Mouse (Mus musculus) mouse trophoblast stem cell (cell line): ENCODE results near the gene Rnaseh2c.

ENCODE experiments used
- in situ Hi-C, 2 experiments: fragments of 300-500 bp; cut with MseI, MboI; formaldehyde crosslinking; loops; 2 replicates in 1 of 2; 3 replicates in 1 of 2; pipeline ENCODE4 v1.15.1; 2025

The Rnaseh2c gene

GRCm38 (mm10) chr19:5601752-5602541, at the start of gene Rnaseh2c:
Gene Rnaseh2c (plus strand): TSS chr19:5601873.
- in situ Hi-C loops = no loop called here

DNA sequence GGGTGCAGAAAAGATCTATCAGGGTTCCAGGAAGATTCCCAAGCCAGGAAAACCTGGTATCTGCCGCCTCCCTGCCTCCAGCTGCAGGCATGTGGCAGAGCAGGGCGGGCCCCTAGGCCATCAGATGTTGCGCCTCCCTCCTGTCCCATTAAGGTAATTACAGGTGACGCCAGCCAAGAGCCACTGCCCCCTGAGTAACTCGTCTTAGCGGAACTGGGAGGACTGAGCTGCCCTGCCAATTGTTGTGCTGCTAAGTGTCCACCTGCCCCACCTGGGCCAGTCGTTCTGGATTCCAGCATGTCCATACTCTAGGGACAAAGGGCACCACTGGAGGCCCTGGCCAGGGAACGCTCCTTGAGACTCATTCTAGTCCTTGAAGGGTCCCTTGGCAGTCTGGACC, 47.9 kb upstream of the Rnaseh2c start:
- in situ Hi-C loops = no loop called here

GRCm38 (mm10) chr19:5554212-5554611, 47.5 kb upstream of the Rnaseh2c start:
- in situ Hi-C loops = no loop called here

DNA sequence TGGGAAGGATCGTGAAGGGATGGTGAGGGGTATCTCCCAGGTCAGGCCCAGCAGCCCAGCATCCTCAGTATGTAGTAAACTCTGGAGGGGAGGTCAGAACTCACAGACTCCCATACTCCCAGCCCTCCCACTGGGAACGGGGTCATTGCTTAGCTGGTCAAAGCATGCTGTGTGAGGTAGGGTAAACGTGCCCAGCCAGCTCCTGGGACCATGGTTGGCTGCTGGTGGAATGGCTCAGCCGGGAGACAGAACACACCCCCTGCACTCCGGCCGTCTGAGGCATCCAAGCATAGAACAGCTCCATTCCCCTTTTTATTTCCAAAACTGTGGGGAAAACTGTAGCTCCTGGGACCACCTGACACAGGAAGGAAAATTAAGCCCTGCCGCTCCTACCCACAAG, 43.5 kb upstream of the Rnaseh2c start:
- in situ Hi-C loops = no loop called here

DNA sequence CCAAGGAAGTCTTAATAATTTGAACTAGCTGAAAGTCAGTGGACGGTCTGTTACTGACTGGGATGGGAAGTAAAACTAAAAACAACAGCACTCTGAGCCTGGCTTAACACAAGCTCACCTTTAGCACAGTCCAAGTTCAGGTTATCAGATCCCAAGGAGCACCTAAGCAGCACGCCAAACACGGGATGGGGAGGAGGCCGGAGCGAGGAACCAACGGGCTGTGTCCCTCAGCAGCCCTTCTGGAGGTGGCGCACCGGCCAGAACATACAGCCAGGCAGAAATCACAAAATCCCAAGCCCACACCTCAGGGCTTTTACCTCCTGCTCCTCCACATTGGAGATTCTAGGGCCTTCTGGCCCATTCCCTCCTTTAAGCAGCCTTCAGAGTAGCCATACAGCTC, 42.9 kb upstream of the Rnaseh2c start:
- in situ Hi-C loops = no loop called here

DNA sequence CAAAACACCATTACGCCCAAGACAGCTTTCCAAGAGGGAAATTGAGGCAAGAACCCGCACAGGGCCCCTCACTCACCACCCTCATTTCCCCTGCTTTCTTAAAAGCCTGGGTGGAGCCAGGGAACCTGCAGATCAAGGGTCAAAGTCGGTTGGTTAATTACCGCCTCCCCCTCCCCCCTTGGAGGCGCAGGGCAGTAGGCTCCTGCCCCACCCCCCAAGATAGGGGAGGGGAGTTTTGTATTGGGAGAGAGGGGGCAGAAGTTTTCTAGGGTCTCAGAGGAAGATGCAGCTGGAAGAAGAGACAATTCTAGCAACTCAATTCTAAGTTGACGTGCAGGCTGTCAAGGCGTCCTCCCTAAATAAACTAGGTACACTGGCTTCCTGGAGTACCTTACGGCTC, 42.4 kb upstream of the Rnaseh2c start:
- in situ Hi-C loops = no loop called here

- in situ Hi-C loops = no loop called here
These were observed 41.8 kb upstream of the Rnaseh2c start for GRCm38 (mm10) chr19:5559631-5560456.

DNA sequence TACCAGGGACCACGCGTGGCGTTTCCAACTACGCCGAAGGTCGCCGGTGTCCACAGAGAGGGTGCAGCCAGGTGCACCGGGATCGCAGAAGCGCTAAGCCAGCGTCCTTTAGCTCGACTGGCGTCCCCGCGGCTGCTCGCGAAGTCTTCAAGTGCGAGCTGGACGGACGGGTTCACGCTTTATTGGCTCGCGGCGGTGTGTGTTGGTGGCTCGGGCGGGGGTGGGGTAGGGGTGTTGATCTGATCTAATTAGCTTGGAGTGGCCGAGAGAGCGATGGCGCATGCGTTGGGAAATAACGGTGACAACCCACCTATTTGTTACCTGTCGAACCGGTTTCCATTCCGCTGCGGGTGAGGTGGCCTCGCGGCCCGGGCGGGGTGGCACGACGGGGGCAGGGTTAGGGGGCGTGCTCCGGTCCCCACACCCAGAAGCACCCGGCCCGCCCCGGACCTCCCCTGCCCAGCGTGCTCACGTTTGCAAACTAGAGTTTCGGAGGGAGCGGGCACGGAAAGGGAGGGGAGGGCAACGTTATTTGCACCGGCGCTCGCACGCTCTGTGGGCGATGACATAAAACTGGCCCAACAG, 41.1 kb upstream of the Rnaseh2c start, which contains the start of gene Ovol1:
Gene Ovol1 (minus strand): TSS at position 190 of the 585 bp plus-strand sequence.
- in situ Hi-C loops = no loop called here

GRCm38 (mm10) chr19:5561252-5561790, 40.4 kb upstream of the Rnaseh2c start:
- in situ Hi-C loops = no loop called here

DNA sequence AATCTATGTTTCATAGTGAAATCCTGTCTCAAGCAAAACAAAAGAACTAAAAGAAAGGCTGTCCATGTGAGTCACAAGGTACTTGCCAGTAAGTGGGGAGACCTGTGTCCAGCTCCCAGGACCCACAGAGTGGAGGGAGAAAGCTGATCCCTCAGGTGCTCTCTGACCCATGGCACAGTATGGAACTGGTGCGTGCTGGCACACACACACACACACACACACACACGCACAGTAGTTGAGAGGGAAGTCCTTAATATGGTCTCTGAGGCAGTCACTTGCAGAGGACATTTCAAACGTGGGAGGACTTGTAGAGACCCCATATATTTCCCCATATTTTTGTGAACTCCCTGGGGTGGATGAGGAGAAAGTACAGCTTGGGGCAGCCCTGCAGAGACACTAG, 39.8 kb upstream of the Rnaseh2c start:
- in situ Hi-C loops = no loop called here

- in situ Hi-C loops = no loop called here
These were observed 38.9 kb upstream of the Rnaseh2c start for GRCm38 (mm10) chr19:5562776-5563175.

DNA sequence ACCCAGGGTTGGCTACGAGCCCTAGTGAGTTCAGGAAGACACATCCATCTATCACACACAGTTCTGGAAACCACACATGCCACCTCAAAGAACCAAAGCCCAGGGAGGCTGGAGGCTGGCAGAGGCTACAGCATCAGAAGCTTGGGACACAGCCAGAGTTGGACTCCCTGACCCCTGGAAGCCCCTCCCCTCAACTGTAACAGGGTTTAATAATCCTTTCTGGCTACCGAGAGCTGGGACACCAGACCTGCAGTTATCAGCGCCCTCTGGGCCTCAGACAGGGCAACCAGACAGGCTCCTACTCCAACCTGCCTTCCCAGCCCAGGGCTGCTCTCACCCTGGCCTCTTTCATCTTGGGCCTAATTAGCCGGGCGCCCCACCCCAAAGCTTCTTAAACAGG, 35.4 kb upstream of the Rnaseh2c start:
- in situ Hi-C loops = loop anchor here (5.0 kb wide), 2 partner anchors 34 to 39 kb away; no protein-coding TSS in a partner anchor

DNA sequence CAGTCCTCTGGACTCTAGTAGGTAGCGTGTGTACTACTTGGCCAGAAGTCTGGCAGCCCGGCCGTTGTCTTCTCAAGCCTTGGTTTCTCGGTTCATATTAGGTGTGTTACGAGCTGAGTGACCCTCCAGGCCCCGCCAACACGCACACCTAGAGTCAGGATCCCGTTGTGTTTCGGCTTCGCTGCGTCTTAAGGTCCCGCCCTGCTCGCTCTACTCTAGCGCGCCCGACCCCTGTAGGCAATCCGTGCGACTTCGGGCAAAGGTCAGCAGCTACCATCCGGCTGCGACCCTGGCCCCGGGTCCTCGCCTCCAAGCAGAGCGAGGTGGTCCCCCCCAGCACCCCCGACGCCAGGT, 34.5 kb upstream of the Rnaseh2c start:
- in situ Hi-C loops = loop anchor here (5.0 kb wide), 2 partner anchors 35 to 40 kb away; no protein-coding TSS in a partner anchor

DNA sequence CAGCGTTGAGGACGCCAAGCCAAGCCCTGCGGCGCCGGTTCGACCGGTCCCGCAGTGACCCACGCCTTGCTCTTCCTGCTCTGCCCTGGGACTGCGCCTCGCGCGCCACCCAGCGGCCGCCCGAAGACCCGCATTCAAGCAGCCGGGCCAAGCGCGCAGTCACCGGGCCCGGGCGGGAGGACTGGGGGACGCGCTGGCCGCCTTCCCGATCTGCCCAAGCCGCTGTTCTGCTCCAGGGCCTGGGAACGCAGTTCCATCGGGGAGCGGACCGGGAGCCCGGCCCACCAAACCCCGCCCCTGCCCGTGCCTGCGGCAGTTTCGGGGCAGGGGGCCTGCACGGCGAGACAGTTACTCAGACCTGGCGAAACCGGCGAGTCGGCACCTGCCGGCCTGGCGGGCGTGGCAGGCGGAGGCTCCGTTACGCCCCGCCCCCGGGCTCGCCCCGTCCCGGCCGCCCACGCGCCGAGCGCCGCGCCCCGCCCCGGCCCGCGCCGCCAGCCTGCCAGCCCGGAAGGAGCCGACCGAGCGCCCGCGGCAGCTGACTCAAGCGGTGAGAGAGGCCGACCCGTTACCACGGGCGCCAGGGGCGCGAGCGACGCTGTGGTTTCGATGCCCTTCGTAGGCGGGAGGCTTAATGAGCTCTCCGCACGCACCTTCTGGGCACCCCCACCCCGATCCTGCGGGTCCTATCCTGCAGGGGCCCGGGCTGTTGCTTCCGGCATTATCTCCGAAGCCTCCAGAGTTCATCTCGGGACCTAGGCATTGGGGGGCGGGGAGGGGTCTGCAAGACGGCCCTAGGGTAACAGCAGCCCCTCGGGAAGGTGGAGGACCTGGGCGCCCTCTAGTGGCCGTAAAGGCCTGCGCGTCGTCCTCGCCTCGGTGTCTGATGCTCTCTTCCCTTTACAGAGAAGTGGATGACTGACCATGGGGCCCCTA, 33.9 kb upstream of the Rnaseh2c start, which contains the start of gene Ap5b1:
Gene Ap5b1 (plus strand): TSS at position 492 of the 936 bp plus-strand sequence.
- in situ Hi-C loops = loop anchor here (5.0 kb wide), 2 partner anchors 36 to 41 kb away; no protein-coding TSS in a partner anchor

DNA sequence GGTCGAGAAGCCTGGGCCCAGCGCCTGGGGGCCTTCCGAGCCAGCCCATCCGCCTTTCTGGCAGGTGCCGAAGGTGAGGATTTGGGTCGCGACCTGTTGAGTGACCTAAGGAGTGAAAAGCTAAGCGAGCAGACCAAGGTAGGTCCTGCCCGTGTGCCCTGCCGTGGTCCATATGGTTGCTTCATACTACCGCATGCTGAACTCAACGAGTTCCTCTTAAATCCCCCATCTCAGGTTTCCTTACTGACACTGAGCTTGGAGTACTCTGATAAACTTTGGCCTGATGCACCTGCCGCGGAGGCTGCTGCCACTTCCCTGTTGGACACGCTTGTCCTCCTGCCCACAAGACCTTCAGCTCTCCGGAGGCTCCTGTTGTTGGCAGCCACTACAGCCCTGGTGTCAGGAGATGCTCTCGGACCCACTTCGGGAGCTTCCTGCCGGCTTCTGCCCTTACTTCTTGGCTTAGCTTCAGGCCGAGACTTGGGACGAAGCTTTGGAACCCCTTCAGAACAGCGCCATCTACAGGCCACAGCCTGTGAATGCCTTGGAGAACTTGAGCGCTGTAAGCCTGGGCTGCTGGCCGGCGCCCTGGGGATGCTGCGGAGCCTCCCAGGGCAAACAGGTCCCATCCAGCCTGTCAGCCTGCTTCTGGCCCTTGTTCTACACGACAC, 33.1 kb upstream of the Rnaseh2c start:
- in situ Hi-C loops = loop anchor here (5.0 kb wide), 2 partner anchors 36 to 41 kb away; no protein-coding TSS in a partner anchor

GRCm38 (mm10) chr19:5569521-5569920, 32.2 kb upstream of the Rnaseh2c start:
- in situ Hi-C loops = loop anchor here (5.0 kb wide), 2 partner anchors 37 to 42 kb away; no protein-coding TSS in a partner anchor

DNA sequence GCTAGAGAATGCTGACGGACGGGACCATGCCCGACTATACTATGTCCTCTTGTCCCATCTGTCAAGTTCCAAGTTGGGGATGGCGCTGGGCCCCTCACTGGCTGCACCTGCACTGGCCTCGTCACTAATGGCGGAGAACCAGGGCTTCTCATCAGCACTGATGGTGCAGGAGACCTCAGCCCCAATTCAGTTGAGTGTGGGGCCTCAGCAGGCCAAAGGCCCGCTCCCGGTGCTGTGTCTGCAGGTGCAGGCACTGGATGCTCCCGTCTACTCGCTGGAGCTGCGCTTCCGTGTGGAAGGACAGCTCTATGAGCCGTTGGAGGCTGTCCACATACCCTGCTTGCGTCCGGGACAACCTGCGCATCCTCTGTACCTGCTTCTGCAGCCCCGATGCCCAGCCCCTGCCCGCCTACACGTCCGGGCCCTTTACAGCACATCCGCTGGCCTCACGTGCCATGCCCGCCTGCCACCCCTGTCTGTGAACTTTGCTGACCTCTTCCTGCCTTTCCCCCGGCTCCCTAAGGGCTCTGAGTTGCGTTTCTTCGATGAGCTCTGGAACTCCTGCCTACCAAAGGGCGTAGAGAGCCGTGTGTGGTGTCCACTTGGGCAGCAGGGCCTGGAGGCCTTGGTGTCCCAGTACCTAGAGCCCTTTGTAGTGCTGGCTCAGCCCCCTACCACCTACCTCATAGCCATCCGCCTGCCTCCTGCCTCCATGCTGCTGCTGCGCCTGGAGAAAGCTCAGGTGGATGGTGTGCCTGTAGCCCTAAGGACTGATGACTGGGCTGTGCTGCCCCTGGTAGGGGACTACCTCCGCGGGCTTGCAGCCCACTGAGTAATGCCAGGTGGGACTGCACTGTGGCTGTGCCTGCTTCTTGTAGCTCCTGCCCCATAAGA, 31.1 kb upstream of the Rnaseh2c start:
- in situ Hi-C loops = no loop called here

GRCm38 (mm10) chr19:5571831-5572230, 29.8 kb upstream of the Rnaseh2c start:
- in situ Hi-C loops = no loop called here
